Mouse (Mus musculus): ENCODE data around the gene Zdhhc3. TPM values are rescaled to one million over a fixed set of nuclear protein-coding genes. Genes with fewer than 3 reads are reported as not detected.

The Zdhhc3 gene
- polyA plus RNA-seq, 1 experiment from 2014 or later = 78.2 TPM

GRCm38 (mm10) chr9:123109188-123109587 is 3.8 kb downstream of the Zdhhc3 start:
- Histone ChIP-seq H3K4me2 (no peak overlapping the region), H3K9ac (no peak overlapping the region), H3K9me3 (no peaks in the 10 kb centered on the region), H3K27me3 (no peaks in the 10 kb centered on the region), H3K4me1 (peaks cover 17% of the 10 kb centered on the region), H3K36me3 (peaks cover 3% of the 10 kb centered on the region; the same call in 1 of the 2 replicates), H3K27ac (peak overlapping the region; percentile 47; the same call in 1 of the 2 replicates), H3K4me3 (no peak overlapping the region)
- ATAC-seq (ENCODE audit: insufficient number of reproducible peaks, low FRiP score, low TSS enrichment, low read depth) = no peak
- 82% methylated on average over 7 of the region's 7 CpGs for WGBS

GRCm38 (mm10) chr9:123107186-123107585 is 5.8 kb downstream of the Zdhhc3 start:
- no peaks in the 10 kb centered on the region for H3K9me3 ChIP-seq
- no peak overlapping the region for H3K4me3 ChIP-seq
- no peaks in the 10 kb centered on the region for H3K27me3 ChIP-seq
- H3K27ac ChIP-seq = no peak overlapping the region
- no peak overlapping the region for H3K4me2 ChIP-seq
- no peak overlapping the region for H3K9ac ChIP-seq
- H3K36me3 ChIP-seq = peaks cover 3% of the 10 kb centered on the region; the same call in 1 of the 2 replicates
- WGBS = 84% methylated on average over 4 of the region's 4 CpGs
- H3K4me1 ChIP-seq = peaks cover 7% of the 10 kb centered on the region
- no peak for ATAC-seq (ENCODE audit: insufficient number of reproducible peaks, low FRiP score, low TSS enrichment, low read depth)

- Histone ChIP-seq H3K4me3 (no peak overlapping the region), H3K9me3 (no peaks in the 10 kb centered on the region), H3K27me3 (no peaks in the 10 kb centered on the region), H3K36me3 (peaks cover 20% of the 10 kb centered on the region), H3K4me2 (no peak overlapping the region), H3K9ac (no peak overlapping the region), H3K27ac (no peak overlapping the region), H3K4me1 (no peaks in the 10 kb centered on the region)
- no peak for ATAC-seq (ENCODE audit: insufficient number of reproducible peaks, low FRiP score, low TSS enrichment, low read depth)
These were observed 8.6 kb downstream of the Zdhhc3 start for GRCm38 (mm10) chr9:123104362-123104761.

- Histone ChIP-seq H3K36me3 (peaks cover 26% of the 10 kb centered on the region), H3K4me1 (no peaks in the 10 kb centered on the region), H3K27ac (no peak overlapping the region), H3K9ac (no peak overlapping the region), H3K4me2 (no peak overlapping the region), H3K4me3 (no peak overlapping the region), H3K9me3 (no peaks in the 10 kb centered on the region), H3K27me3 (no peaks in the 10 kb centered on the region)
- no peak for ATAC-seq (ENCODE audit: insufficient number of reproducible peaks, low FRiP score, low TSS enrichment, low read depth)
These were observed 9.6 kb downstream of the Zdhhc3 start for GRCm38 (mm10) chr9:123103425-123103824.

- Histone ChIP-seq H3K36me3 (peaks cover 58% of the 10 kb centered on the region), H3K4me2 (no peak overlapping the region), H3K9me3 (no peaks in the 10 kb centered on the region), H3K4me1 (no peaks in the 10 kb centered on the region), H3K9ac (no peak overlapping the region), H3K4me3 (no peak overlapping the region), H3K27ac (no peak overlapping the region), H3K27me3 (no peaks in the 10 kb centered on the region)
- WGBS = 92% methylated on average over 16 of the region's 16 CpGs
- no peak for ATAC-seq (ENCODE audit: insufficient number of reproducible peaks, low FRiP score, low TSS enrichment, low read depth)
These were observed 13.2 kb downstream of the Zdhhc3 start for GRCm38 (mm10) chr9:123099631-123100455.

GRCm38 (mm10) chr9:123090844-123091243 is 22.2 kb downstream of the Zdhhc3 start:
- Histone ChIP-seq H3K36me3 (peaks cover 78% of the 10 kb centered on the region), H3K4me3 (no peak overlapping the region), H3K4me1 (no peaks in the 10 kb centered on the region), H3K27me3 (no peaks in the 10 kb centered on the region), H3K9me3 (no peaks in the 10 kb centered on the region), H3K9ac (no peak overlapping the region), H3K4me2 (no peak overlapping the region), H3K27ac (no peak overlapping the region)
- WGBS = 85% methylated on average over 4 of the region's 4 CpGs
- ATAC-seq (ENCODE audit: insufficient number of reproducible peaks, low FRiP score, low TSS enrichment, low read depth) = no peak

GRCm38 (mm10) chr9:123087558-123087957 is 25.4 kb downstream of the Zdhhc3 start:
- H3K9me3 ChIP-seq = no peaks in the 10 kb centered on the region
- peaks cover 84% of the 10 kb centered on the region for H3K36me3 ChIP-seq
- H3K4me3 ChIP-seq = no peak overlapping the region
- H3K9ac ChIP-seq = no peak overlapping the region
- no peak overlapping the region for H3K4me2 ChIP-seq
- ATAC-seq (ENCODE audit: insufficient number of reproducible peaks, low FRiP score, low TSS enrichment, low read depth) = no peak
- no peaks in the 10 kb centered on the region for H3K27me3 ChIP-seq
- H3K4me1 ChIP-seq = no peaks in the 10 kb centered on the region
- H3K27ac ChIP-seq = no peak overlapping the region
- WGBS = 58% methylated on average over 3 of the region's 3 CpGs

- H3K4me1 ChIP-seq = no peaks in the 10 kb centered on the region
- no peaks in the 10 kb centered on the region for H3K9me3 ChIP-seq
- 93% methylated on average over 1 of the region's 1 CpGs for WGBS
- no peak overlapping the region for H3K27ac ChIP-seq
- H3K4me3 ChIP-seq = no peak overlapping the region
- no peak overlapping the region for H3K9ac ChIP-seq
- no peak for ATAC-seq (ENCODE audit: insufficient number of reproducible peaks, low FRiP score, low TSS enrichment, low read depth)
- peaks cover 96% of the 10 kb centered on the region for H3K36me3 ChIP-seq
- no peak overlapping the region for H3K4me2 ChIP-seq
- no peaks in the 10 kb centered on the region for H3K27me3 ChIP-seq
These were observed 27.6 kb downstream of the Zdhhc3 start for GRCm38 (mm10) chr9:123085373-123085772.

- H3K4me1 ChIP-seq = no peaks in the 10 kb centered on the region
- H3K9ac ChIP-seq = no peak overlapping the region
- no peak for ATAC-seq (ENCODE audit: insufficient number of reproducible peaks, low FRiP score, low TSS enrichment, low read depth)
- peaks cover 95% of the 10 kb centered on the region for H3K36me3 ChIP-seq
- no peak overlapping the region for H3K4me2 ChIP-seq
- no peak overlapping the region for H3K4me3 ChIP-seq
- H3K27ac ChIP-seq = no peak overlapping the region
- WGBS = 90% methylated on average over 1 of the region's 1 CpGs
- H3K27me3 ChIP-seq = no peaks in the 10 kb centered on the region
- H3K9me3 ChIP-seq = no peaks in the 10 kb centered on the region
These were observed 32.2 kb downstream of the Zdhhc3 start for GRCm38 (mm10) chr9:123080796-123081195.

- Histone ChIP-seq H3K36me3 (peaks cover 95% of the 10 kb centered on the region), H3K27ac (no peak overlapping the region), H3K27me3 (no peaks in the 10 kb centered on the region), H3K9me3 (no peaks in the 10 kb centered on the region), H3K4me2 (no peak overlapping the region), H3K4me3 (no peak overlapping the region), H3K9ac (no peak overlapping the region), H3K4me1 (no peaks in the 10 kb centered on the region)
- 94% methylated on average over 7 of the region's 7 CpGs for WGBS
- ATAC-seq (ENCODE audit: insufficient number of reproducible peaks, low FRiP score, low TSS enrichment, low read depth) = no peak
These were observed 32.6 kb downstream of the Zdhhc3 start for GRCm38 (mm10) chr9:123080355-123080754.

- Histone ChIP-seq H3K9ac (no peak overlapping the region), H3K4me3 (no peak overlapping the region), H3K27ac (no peak overlapping the region), H3K9me3 (no peaks in the 10 kb centered on the region), H3K36me3 (peaks cover 96% of the 10 kb centered on the region), H3K4me1 (no peaks in the 10 kb centered on the region), H3K27me3 (no peaks in the 10 kb centered on the region), H3K4me2 (no peak overlapping the region)
- ATAC-seq (ENCODE audit: insufficient number of reproducible peaks, low FRiP score, low TSS enrichment, low read depth) = no peak
- 86% methylated on average over 5 of the region's 5 CpGs for WGBS
These were observed 33.9 kb downstream of the Zdhhc3 start for GRCm38 (mm10) chr9:123079149-123079548.

- no peak for ATAC-seq (ENCODE audit: insufficient number of reproducible peaks, low FRiP score, low TSS enrichment, low read depth)
- WGBS = 87% methylated on average over 3 of the region's 3 CpGs
- H3K4me3 ChIP-seq = no peak overlapping the region
These were observed 52.8 kb downstream of the Zdhhc3 start for GRCm38 (mm10) chr9:123060172-123060571.

More at GRCm38 (mm10) chr9:123060172-123060571, 52.8 kb downstream of the Zdhhc3 start:
- H3K9me3 ChIP-seq = no peaks in the 10 kb centered on the region
- no peak overlapping the region for H3K27ac ChIP-seq
- no peak overlapping the region for H3K4me2 ChIP-seq
- no peaks in the 10 kb centered on the region for H3K27me3 ChIP-seq
- no peak overlapping the region for H3K9ac ChIP-seq
- no peaks in the 10 kb centered on the region for H3K36me3 ChIP-seq
- no peaks in the 10 kb centered on the region for H3K4me1 ChIP-seq

Data from limb, embryonic 15.5 days (tissue).